Mouse (Mus musculus) midbrain, embryonic 14.5 days (tissue): ENCODE measurements around the gene Fam174b. TPM values are rescaled to one million over a fixed set of nuclear protein-coding genes. Genes with fewer than 3 reads are reported as not detected.

Experiments used
- ATAC-seq: fragments of 200-750 bp; cut with Nextera tagmentation; 2 replicates; pipeline ENCODE4 v1.8.0; 2017; ENCODE audit warnings: moderate number of reproducible peaks, moderate library complexity; ENCODE audit not compliant: low FRiP score, low TSS enrichment
- DNase-seq: peaks from one replicate; pipeline ENCODE4 v3.0.0-alpha.2; 2015
- H3K27ac ChIP-seq: fragments of 300-500 bp; sonication (generic); replicated peaks from 2 replicates; pipeline ENCODE4 v1.5.1; 2014; ENCODE audit warnings: mild to moderate bottlenecking, low read depth, low read length, moderate library complexity
- H3K27me3 ChIP-seq: fragments of 300-500 bp; sonication (generic); 2 replicates; pipeline ENCODE4 v1.6.1; 2014; ENCODE audit warnings: low read length, control low read depth, mixed read lengths; ENCODE audit not compliant: control insufficient read depth, insufficient read depth
- H3K36me3 ChIP-seq: fragments of 300-500 bp; sonication (generic); 2 replicates; pipeline ENCODE4 v1.6.1; 2014; ENCODE audit warnings: low read length, control low read depth; ENCODE audit not compliant: control insufficient read depth, insufficient read depth
- H3K4me1 ChIP-seq: fragments of 300-500 bp; sonication (generic); 2 replicates; pipeline ENCODE4 v1.6.1; 2014; ENCODE audit warnings: mild to moderate bottlenecking, antibody characterized with exemption, low read length, control low read depth; ENCODE audit not compliant: control insufficient read depth, insufficient read depth
- H3K4me2 ChIP-seq: fragments of 300-500 bp; sonication (generic); 2 replicates; pipeline ENCODE4 v1.6.1; 2014; ENCODE audit warnings: mild to moderate bottlenecking, low read length, moderate library complexity
- H3K4me3 ChIP-seq: fragments of 300-500 bp; sonication (generic); replicated peaks from 2 replicates; pipeline ENCODE4 v1.5.1; 2014; ENCODE audit warnings: low read depth, low read length
- H3K9ac ChIP-seq: fragments of 300-500 bp; sonication (generic); replicated peaks from 2 replicates; pipeline ENCODE4 v1.6.1; 2014; ENCODE audit warnings: mild to moderate bottlenecking, low read length, moderate library complexity
- H3K9me3 ChIP-seq: fragments of 300-500 bp; sonication (generic); 2 replicates; pipeline ENCODE4 v1.6.1; 2016; ENCODE audit warnings: low read length, control low read depth, mixed read lengths; ENCODE audit not compliant: control insufficient read depth
- WGBS: fragments of 180-500 bp; shearing (Covaris S2); extraction: QIAGEN DNeasy Blood & Tissue Kit; methylation state at CpG from one replicate; pipeline ENCODE4 v1.1.7; 2014; 5-methylcytosine and 5-hydroxymethylcytosine counted together
- polyA plus RNA-seq: library from polyadenylated mRNA; unstranded; fragments of >200 nt; fragmentation: Nextera tagmentation; extraction: Ambion mirVana; gene quantifications from 2 replicates; pipeline ENCODE4 v1.2.1, GENCODE M21; 2014

Fam174b gene
- polyA plus RNA-seq, 1 experiment from 2014 or later = 26.7 TPM

- Histone ChIP-seq H3K4me2 (no peak overlapping the region), H3K27me3 (no peaks in the 10 kb centered on the region), H3K27ac (no peak overlapping the region), H3K36me3 (no peaks in the 10 kb centered on the region), H3K4me1 (no peaks in the 10 kb centered on the region), H3K4me3 (no peak overlapping the region), H3K9me3 (no peaks in the 10 kb centered on the region; the same call in 1 of the 2 replicates), H3K9ac (no peak overlapping the region)
- DNase-seq (no peak), ATAC-seq (no peak)
- 96% methylated on average over 5 of the region's 5 CpGs for WGBS
These were observed 24.6 kb downstream of the Fam174b start for GRCm38 (mm10) chr7:73764679-73765078.

GRCm38 (mm10) chr7:73765186-73765903 is 25.2 kb downstream of the Fam174b start:
- H3K27me3 ChIP-seq = no peaks in the 10 kb centered on the region
- no peak overlapping the region for H3K27ac ChIP-seq
- DNase-seq = no peak
- H3K36me3 ChIP-seq = no peaks in the 10 kb centered on the region
- no peaks in the 10 kb centered on the region for H3K4me1 ChIP-seq
- H3K4me2 ChIP-seq = no peak overlapping the region
- 85% methylated on average over 7 of the region's 7 CpGs for WGBS
- no peak overlapping the region for H3K4me3 ChIP-seq
- no peaks in the 10 kb centered on the region; the same call in 1 of the 2 replicates for H3K9me3 ChIP-seq
- ATAC-seq = no peak
- no peak overlapping the region for H3K9ac ChIP-seq

GRCm38 (mm10) chr7:73769224-73769623 is 29.1 kb downstream of the Fam174b start:
- DNase-seq = no peak
- ATAC-seq = no peak
- WGBS = 89% methylated on average over 4 of the region's 4 CpGs
- H3K4me2 ChIP-seq = no peak overlapping the region
- no peaks in the 10 kb centered on the region for H3K4me1 ChIP-seq
- no peak overlapping the region for H3K9ac ChIP-seq
- H3K27me3 ChIP-seq = no peaks in the 10 kb centered on the region
- no peak overlapping the region for H3K27ac ChIP-seq
- no peaks in the 10 kb centered on the region for H3K36me3 ChIP-seq
- no peaks in the 10 kb centered on the region for H3K9me3 ChIP-seq
- H3K4me3 ChIP-seq = no peak overlapping the region

DNA sequence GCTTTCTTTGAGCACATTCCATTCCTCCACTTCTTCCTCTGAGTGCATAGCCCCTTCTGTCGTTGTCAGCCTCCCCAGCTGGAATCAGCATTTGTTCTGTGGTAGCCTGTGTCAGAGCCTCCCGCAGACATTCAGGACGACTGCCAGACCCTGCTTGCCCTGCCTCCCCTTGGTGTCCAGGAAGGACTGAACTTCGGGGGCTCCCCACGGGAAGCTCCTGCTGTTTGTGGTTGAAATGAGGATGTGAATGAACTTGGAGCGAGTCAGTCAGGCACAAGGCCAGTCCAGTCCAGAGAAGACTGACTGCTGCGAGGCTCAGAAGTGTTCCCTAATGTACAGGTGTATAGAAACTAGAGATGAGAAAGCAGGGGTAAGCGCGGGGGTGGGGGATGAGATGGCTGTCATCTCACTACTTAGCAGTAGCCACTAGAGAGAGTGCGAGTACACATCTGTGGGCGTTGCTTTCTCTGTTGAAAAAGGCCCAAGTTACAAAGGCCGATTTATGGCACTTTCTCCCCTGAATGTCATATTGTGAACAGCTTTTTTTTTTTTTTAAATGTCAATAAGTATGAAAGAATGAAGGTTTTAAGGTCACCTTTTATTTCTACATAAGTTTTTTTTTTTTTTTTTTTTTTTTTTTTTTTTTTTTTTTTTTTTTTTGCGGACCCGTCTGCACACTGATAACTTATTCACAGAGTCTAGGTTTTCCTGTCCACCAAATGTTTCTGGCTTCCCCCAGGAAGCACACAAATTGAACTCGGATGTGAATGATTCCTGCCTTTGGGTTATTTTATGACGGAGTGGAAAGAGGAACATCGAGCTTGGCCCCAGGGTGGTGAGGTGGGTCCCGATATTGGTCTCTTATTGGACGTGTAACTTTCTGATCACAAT is 31.5 kb downstream of the Fam174b start:
- Histone ChIP-seq H3K27me3 (no peaks in the 10 kb centered on the region), H3K4me1 (no peaks in the 10 kb centered on the region), H3K9me3 (no peaks in the 10 kb centered on the region), H3K9ac (no peak overlapping the region), H3K27ac (no peak overlapping the region), H3K36me3 (no peaks in the 10 kb centered on the region), H3K4me3 (no peak overlapping the region), H3K4me2 (no peak overlapping the region)
- peak; percentile 57 for DNase-seq
- 48% methylated on average over 19 of the region's 19 CpGs for WGBS
- no peak for ATAC-seq

- H3K9me3 ChIP-seq = no peaks in the 10 kb centered on the region
- WGBS = 72% methylated on average over 14 of the region's 14 CpGs
- DNase-seq = peak; percentile 20
- no peak overlapping the region for H3K9ac ChIP-seq
- ATAC-seq = no peak
- no peaks in the 10 kb centered on the region for H3K4me1 ChIP-seq
- no peaks in the 10 kb centered on the region for H3K27me3 ChIP-seq
- H3K4me3 ChIP-seq = no peak overlapping the region
- H3K27ac ChIP-seq = no peak overlapping the region
- H3K4me2 ChIP-seq = no peak overlapping the region
- H3K36me3 ChIP-seq = no peaks in the 10 kb centered on the region
These were observed 32.2 kb downstream of the Fam174b start for GRCm38 (mm10) chr7:73772275-73772765.

DNA sequence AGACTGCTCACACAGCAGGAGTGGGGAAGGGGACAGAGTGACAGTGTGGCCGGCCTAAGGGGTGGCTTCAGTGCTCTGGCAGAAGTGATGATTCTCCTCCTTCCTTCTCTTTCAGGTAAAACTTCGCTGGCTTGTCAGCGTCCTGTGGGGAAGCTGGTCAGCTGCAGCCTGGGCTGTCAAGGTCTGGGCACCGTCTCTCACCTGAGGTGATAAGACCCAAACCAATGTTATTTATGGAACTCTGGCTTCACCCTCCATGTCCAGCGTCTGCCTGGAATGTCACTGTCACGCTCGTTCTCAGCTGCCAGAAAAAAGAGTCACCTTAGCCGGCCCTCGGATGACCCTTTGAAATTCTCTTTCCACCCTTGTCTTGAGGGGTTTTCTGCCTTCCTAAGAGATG is 34.7 kb downstream of the Fam174b start:
- H3K9ac ChIP-seq = no peak overlapping the region
- DNase-seq (no peak), ATAC-seq (no peak)
- H3K27ac ChIP-seq = no peak overlapping the region
- H3K9me3 ChIP-seq = no peaks in the 10 kb centered on the region
- 80% methylated on average over 9 of the region's 9 CpGs for WGBS
- no peak overlapping the region for H3K4me2 ChIP-seq
- no peaks in the 10 kb centered on the region for H3K36me3 ChIP-seq
- H3K27me3 ChIP-seq = no peaks in the 10 kb centered on the region
- H3K4me1 ChIP-seq = no peaks in the 10 kb centered on the region
- H3K4me3 ChIP-seq = no peak overlapping the region

DNA sequence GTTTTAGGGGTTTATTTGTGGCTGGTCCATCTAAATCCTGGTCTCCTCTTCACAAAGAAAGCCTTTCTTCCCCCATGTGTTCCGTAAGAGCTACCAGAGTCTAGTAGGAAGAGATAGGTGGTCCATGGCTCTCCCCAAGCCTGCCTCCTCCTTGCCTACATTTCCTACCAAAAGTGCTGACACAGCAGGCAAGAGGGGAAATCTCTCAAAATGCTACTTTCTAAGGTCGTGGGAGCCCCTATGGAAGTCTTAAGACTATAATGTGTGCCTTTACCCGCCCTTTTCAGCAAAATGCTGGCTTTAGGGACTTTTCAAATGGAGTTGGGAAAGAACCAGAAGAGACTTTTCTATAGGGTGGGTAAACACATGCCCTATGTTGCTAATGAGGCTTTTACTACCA is 37.7 kb downstream of the Fam174b start:
- H3K9ac ChIP-seq = no peak overlapping the region
- H3K36me3 ChIP-seq = no peaks in the 10 kb centered on the region
- DNase-seq = no peak
- no peaks in the 10 kb centered on the region for H3K27me3 ChIP-seq
- no peak overlapping the region for H3K4me2 ChIP-seq
- H3K9me3 ChIP-seq = no peaks in the 10 kb centered on the region
- H3K4me3 ChIP-seq = no peak overlapping the region
- WGBS = 79% methylated on average over 3 of the region's 3 CpGs
- no peaks in the 10 kb centered on the region for H3K4me1 ChIP-seq
- no peak for ATAC-seq
- no peak overlapping the region for H3K27ac ChIP-seq

- Histone ChIP-seq H3K4me2 (no peak overlapping the region), H3K36me3 (no peaks in the 10 kb centered on the region), H3K9me3 (no peaks in the 10 kb centered on the region), H3K27ac (no peak overlapping the region), H3K27me3 (no peaks in the 10 kb centered on the region), H3K4me3 (no peak overlapping the region), H3K4me1 (no peaks in the 10 kb centered on the region), H3K9ac (no peak overlapping the region)
- DNase-seq (no peak), ATAC-seq (no peak)
- WGBS = 89% methylated on average over 4 of the region's 4 CpGs
These were observed 44.8 kb downstream of the Fam174b start for GRCm38 (mm10) chr7:73784736-73785428.
